Mouse (Mus musculus): ENCODE measurements around the gene Pou4f1. TPM values are rescaled to one million over a fixed set of nuclear protein-coding genes. Genes with fewer than 3 reads are reported as not detected.

Pou4f1 gene
- total and polyA plus RNA-seq, 2 experiments from 2014 or later, result 2.9 to 6.3 TPM

GRCm38 (mm10) chr14:104461286-104462240, 6.2 kb downstream of the Pou4f1 start:
- Histone ChIP-seq H3K36me3 (ENCODE audit: insufficient read depth) (no peaks in the 10 kb centered on the region), H3K9ac (no peak overlapping the region), H3K27me3 (ENCODE audit: insufficient read depth, low read length) (peaks cover 70% of the 10 kb centered on the region), H3K4me1 (ENCODE audit: insufficient read depth) (no peaks in the 10 kb centered on the region), H3K27ac (ENCODE audit: low read depth, low read length) (no peak overlapping the region), H3K4me2 (ENCODE audit: low read depth) (no peak overlapping the region), H3K4me3 (ENCODE audit: low read depth, low read length) (no peak overlapping the region), H3K9me3 (ENCODE audit: low read length) (no peaks in the 10 kb centered on the region)
- peak; percentile 75 for DNase-seq
- 2% methylated on average over 10 of the region's 10 CpGs for WGBS
- no peak for ATAC-seq
- TF ChIP-seq CTCF (IDR thresholded peaks at IDR 0.05; ENCODE audit: low read depth), result no peak

- H3K27ac ChIP-seq (ENCODE audit: low read depth, low read length), result no peak overlapping the region
- no peaks in the 10 kb centered on the region for H3K9me3 ChIP-seq (ENCODE audit: low read length)
- peak; percentile 55 for ATAC-seq
- no peak overlapping the region for H3K9ac ChIP-seq
- no peaks in the 10 kb centered on the region for H3K36me3 ChIP-seq (ENCODE audit: insufficient read depth)
- 0 out of 2 replicates have a peak overlapping the region, but pooled peaks have one; percentile 9 for H3K4me3 ChIP-seq (ENCODE audit: low read depth, low read length)
- TF ChIP-seq CTCF (IDR thresholded peaks at IDR 0.05; ENCODE audit: low read depth), result no peak
- 1% methylated on average over 59 of the region's 59 CpGs for WGBS
- H3K4me2 ChIP-seq (ENCODE audit: low read depth), result peak overlapping the region; percentile 15; the same call in 1 of the 2 replicates
- H3K27me3 ChIP-seq (ENCODE audit: insufficient read depth, low read length), result peaks cover 74% of the 10 kb centered on the region
- H3K4me1 ChIP-seq (ENCODE audit: insufficient read depth), result no peaks in the 10 kb centered on the region
- no peak for DNase-seq
Measured at GRCm38 (mm10) chr14:104460325-104461285, 7.2 kb downstream of the Pou4f1 start.

- Histone ChIP-seq H3K27me3 (ENCODE audit: insufficient read depth, low read length) (peaks cover 74% of the 10 kb centered on the region), H3K4me1 (ENCODE audit: insufficient read depth) (no peaks in the 10 kb centered on the region), H3K4me2 (ENCODE audit: low read depth) (no peak overlapping the region), H3K9ac (no peak overlapping the region), H3K36me3 (ENCODE audit: insufficient read depth) (no peaks in the 10 kb centered on the region), H3K27ac (ENCODE audit: low read depth, low read length) (no peak overlapping the region), H3K9me3 (ENCODE audit: low read length) (no peaks in the 10 kb centered on the region), H3K4me3 (ENCODE audit: low read depth, low read length) (no peak overlapping the region)
- no peak for TF ChIP-seq CTCF (IDR thresholded peaks at IDR 0.05; ENCODE audit: low read depth)
- peak; percentile 76 for DNase-seq
- no peak for ATAC-seq
- WGBS, result under 1% methylated on average over 25 of the region's 25 CpGs
Measured at GRCm38 (mm10) chr14:104459513-104460111, 8.2 kb downstream of the Pou4f1 start.

GRCm38 (mm10) chr14:104458728-104459512, 8.9 kb downstream of the Pou4f1 start:
- H3K27ac ChIP-seq (ENCODE audit: low read depth, low read length), result no peak overlapping the region
- no peak overlapping the region for H3K4me3 ChIP-seq (ENCODE audit: low read depth, low read length)
- H3K9ac ChIP-seq, result no peak overlapping the region
- no peak for TF ChIP-seq CTCF (IDR thresholded peaks at IDR 0.05; ENCODE audit: low read depth)
- no peaks in the 10 kb centered on the region for H3K9me3 ChIP-seq (ENCODE audit: low read length)
- H3K4me2 ChIP-seq (ENCODE audit: low read depth), result no peak overlapping the region
- ATAC-seq (no peak), DNase-seq (peak; percentile 71)
- H3K36me3 ChIP-seq (ENCODE audit: insufficient read depth), result no peaks in the 10 kb centered on the region
- WGBS, result 2% methylated on average over 19 of the region's 19 CpGs
- H3K27me3 ChIP-seq (ENCODE audit: insufficient read depth, low read length), result peaks cover 74% of the 10 kb centered on the region
- no peaks in the 10 kb centered on the region for H3K4me1 ChIP-seq (ENCODE audit: insufficient read depth)

- TF ChIP-seq CTCF (IDR thresholded peaks at IDR 0.05; ENCODE audit: low read depth), result no peak
- no peak for ATAC-seq
Measured at GRCm38 (mm10) chr14:104457966-104458710, 9.7 kb downstream of the Pou4f1 start.

More at GRCm38 (mm10) chr14:104457966-104458710, 9.7 kb downstream of the Pou4f1 start:
- Histone ChIP-seq H3K4me1 (ENCODE audit: insufficient read depth) (no peaks in the 10 kb centered on the region), H3K4me2 (ENCODE audit: low read depth) (no peak overlapping the region), H3K9ac (no peak overlapping the region), H3K4me3 (ENCODE audit: low read depth, low read length) (no peak overlapping the region), H3K27me3 (ENCODE audit: insufficient read depth, low read length) (peaks cover 74% of the 10 kb centered on the region), H3K36me3 (ENCODE audit: insufficient read depth) (no peaks in the 10 kb centered on the region), H3K27ac (ENCODE audit: low read depth, low read length) (no peak overlapping the region), H3K9me3 (ENCODE audit: low read length) (no peaks in the 10 kb centered on the region)
- DNase-seq, result no peak
- 1% methylated on average over 20 of the region's 20 CpGs for WGBS
